Mouse (Mus musculus) central nervous system, embryonic 14 days (tissue): ENCODE data around the gene Wee2. TPM values are rescaled to one million over a fixed set of nuclear protein-coding genes. Genes with fewer than 3 reads are reported as not detected.

Experiments used
- polyA plus RNA-seq: library from polyadenylated mRNA; depleted of rRNA; stranded (reverse); fragments of >200 nt; gene quantifications from 2 replicates; pipeline ENCODE4 v1.2.3, GENCODE M21; 2012; rRNA removed

The Wee2 gene
- polyA plus RNA-seq: 0.11 and 0.13 TPM in 2 replicates

DNA sequence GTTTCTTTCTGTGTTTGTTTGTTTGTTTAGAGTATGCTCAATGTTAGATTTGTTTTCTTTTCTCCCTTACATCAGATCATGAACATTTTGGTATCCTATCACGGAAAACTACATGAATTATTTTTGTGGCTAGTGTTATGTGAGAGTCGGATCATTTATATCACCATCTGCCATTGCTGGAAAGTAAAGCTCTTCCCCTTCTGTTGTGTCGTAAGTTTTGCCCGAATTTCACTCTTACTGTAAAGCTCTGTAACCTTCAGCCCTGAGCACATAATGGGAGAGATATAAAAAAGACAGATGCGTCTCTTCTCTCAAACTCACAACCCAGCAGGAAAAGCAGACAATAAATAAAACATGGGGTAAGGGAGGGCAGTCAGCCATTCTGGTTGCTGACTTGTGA is at the start of gene Wee2:
Wee2 (plus strand) TSS at position 153 of the 400 bp plus-strand sequence.

GRCm38 (mm10) chr6:40436047-40436483 is 2.8 kb upstream of the Wee2 start, which contains the start of gene E330009J07Rik:
E330009J07Rik (minus strand) TSS chr6:40436135.

DNA sequence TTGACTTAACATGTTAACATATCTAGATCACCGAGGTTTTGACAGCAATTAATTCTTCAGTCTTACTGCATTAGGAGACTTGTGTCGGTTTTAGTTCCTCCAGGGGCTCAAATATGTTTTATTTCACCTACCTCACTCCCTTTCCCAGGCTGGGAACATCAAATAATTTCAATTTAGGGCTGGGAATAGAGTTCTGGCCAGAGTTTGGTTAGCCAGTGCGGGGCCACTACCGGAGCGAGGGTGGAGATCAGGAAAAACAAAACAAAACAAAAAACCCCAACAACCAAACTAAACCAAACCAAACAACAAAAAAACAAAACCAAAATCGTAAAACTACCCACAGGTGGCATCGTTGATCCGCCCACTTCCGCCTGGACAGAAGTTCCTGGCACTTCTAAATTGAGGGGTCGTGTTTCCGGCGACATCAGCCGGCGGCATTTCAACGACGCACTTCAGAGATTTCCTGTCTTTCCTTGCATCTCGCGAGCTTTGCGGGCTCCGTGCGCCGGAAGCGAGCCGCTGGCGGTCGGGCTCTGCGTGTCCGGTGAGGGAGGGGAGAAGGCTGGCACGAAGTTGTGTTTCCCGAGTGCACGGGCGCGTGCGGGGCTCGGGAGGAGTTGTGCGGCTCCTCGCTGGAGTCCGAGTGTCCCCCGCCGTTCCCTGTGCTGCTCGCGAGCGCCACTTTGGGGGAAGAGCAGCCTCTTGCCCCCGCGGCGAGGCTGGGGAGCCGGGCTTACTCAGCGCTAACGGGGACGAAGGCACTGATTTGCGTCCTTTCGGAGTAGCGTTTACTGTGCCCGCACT is 32.2 kb downstream of the Wee2 start, which contains the start of gene Ssbp1:
Ssbp1 (plus strand) TSS at position 437 of the 804 bp plus-strand sequence.

DNA sequence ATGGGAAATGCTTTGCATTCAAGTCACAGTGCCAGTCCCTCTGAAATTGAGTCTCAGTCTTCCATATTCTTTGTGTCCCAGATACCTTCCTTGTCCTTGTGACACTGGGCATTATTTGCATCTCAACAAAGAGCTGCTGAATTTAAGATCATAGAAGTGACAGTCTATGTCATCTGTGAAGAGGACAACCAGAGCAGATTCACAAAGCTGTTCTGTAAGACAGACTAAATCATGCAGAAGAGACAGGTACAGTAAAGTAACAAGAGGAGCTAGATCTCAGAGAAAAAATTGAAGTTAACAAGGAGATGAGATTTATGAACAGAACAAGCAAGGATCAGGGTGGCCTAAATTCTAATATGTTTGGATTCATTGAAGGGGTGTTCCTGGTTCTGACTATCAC is 52.0 kb downstream of the Wee2 start, which contains the start of gene Tas2r137:
Tas2r137 (plus strand) TSS at position 301 of the 400 bp plus-strand sequence.

DNA sequence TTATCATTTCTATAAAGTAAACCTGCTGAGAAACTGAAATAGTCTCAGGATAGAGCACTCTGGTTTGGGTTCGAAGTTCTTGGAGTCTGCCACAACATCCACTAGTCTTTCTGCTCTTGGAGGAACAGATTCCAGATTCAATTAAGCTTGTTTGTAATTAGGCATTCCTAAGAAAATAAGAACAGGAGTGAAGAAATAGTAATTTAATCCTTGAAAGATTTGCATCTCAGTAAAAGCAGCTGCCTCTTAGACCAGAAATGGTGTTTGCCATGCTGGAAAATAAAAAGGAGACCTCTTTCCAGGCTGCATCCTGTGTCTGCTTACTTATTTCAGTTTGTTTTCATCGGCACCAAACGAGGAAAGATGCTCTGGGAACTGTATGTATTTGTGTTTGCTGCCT is 54.3 kb downstream of the Wee2 start, which contains the start of gene Tas2r108:
Tas2r108 (plus strand) TSS at position 301 of the 400 bp plus-strand sequence.

Other genes starting within 250 kb of the Wee2 start
- 34.5 and 35.1 TPM in 2 replicates for gene Agk, start 113.9 kb upstream of the Wee2 start, polyA plus RNA-seq
- 18.8 and 28.8 TPM in 2 replicates for gene E330009J07Rik, start 3.0 kb upstream of the Wee2 start, polyA plus RNA-seq
- 100 and 110 TPM in 2 replicates for gene Ssbp1, start 32.3 kb downstream of the Wee2 start, polyA plus RNA-seq
- gene Tas2r137, start 52.1 kb downstream of the Wee2 start, polyA plus RNA-seq: 0.20 and 0.33 TPM in 2 replicates
- gene Tas2r108, start 54.4 kb downstream of the Wee2 start, polyA plus RNA-seq: 0.44 and 0.63 TPM in 2 replicates
- gene Prss37, start 80.4 kb downstream of the Wee2 start, polyA plus RNA-seq: 0.14 TPM in 1 of 2 replicates, not detected in the other
- gene Olfr461, start 116.0 kb downstream of the Wee2 start, polyA plus RNA-seq: not detected in 2 replicates
- gene Olfr460, start 130.4 kb downstream of the Wee2 start, polyA plus RNA-seq: 0.16 and 0.18 TPM in 2 replicates
- gene Clec5a, start 146.7 kb downstream of the Wee2 start, polyA plus RNA-seq: 0.84 and 0.91 TPM in 2 replicates
- gene Tas2r138, start 174.2 kb downstream of the Wee2 start, polyA plus RNA-seq: not detected in 2 replicates
- gene Mgam, start 189.7 kb downstream of the Wee2 start, polyA plus RNA-seq: 0.05 and 0.10 TPM in 2 replicates